Mouse (Mus musculus) hindbrain, embryonic 15.5 days (tissue): Measurements from ENCODE around the gene Elmsan1. TPM values are rescaled to one million over a fixed set of nuclear protein-coding genes. Genes with fewer than 3 reads are reported as not detected.

Experiments
- polyA plus RNA-seq: library from polyadenylated mRNA; unstranded; fragments of >200 nt; fragmentation: Nextera tagmentation; extraction: Ambion mirVana; gene quantifications from 2 replicates; pipeline ENCODE4 v1.2.1, GENCODE M21; 2015

Elmsan1 gene
- polyA plus RNA-seq, 1 experiment from 2014 or later, result 4.5 TPM

Other genes with a start within 250 kb of the Elmsan1 start
- gene Heatr4, start 234.0 kb downstream of the Elmsan1 start, polyA plus RNA-seq, result not detected in 2 replicates
- 16.0 and 16.9 TPM in 2 replicates for gene Acot2, start 231.0 kb downstream of the Elmsan1 start, polyA plus RNA-seq
- gene Acot1, start 209.4 kb downstream of the Elmsan1 start, polyA plus RNA-seq, result 91.0 and 98.0 TPM in 2 replicates
- gene Acot4, start 180.5 kb downstream of the Elmsan1 start, polyA plus RNA-seq, result 0.32 and 0.58 TPM in 2 replicates
- gene Gm49366, start 179.9 kb downstream of the Elmsan1 start, polyA plus RNA-seq, result not detected in 2 replicates
- gene Acot3, start 166.7 kb downstream of the Elmsan1 start, polyA plus RNA-seq, result 1.3 and 1.4 TPM in 2 replicates
- gene Acot5, start 149.6 kb downstream of the Elmsan1 start, polyA plus RNA-seq, result 0.44 and 0.46 TPM in 2 replicates
- gene Acot6, start 118.2 kb downstream of the Elmsan1 start, polyA plus RNA-seq, result 0.84 and 1.7 TPM in 2 replicates
- gene Dnal1, start 104.5 kb downstream of the Elmsan1 start, polyA plus RNA-seq, result 7.2 and 7.8 TPM in 2 replicates
- 4.0 and 4.5 TPM in 2 replicates for gene Pnma1, start 70.4 kb downstream of the Elmsan1 start, polyA plus RNA-seq
- gene Ptgr2, start 66.4 kb upstream of the Elmsan1 start, polyA plus RNA-seq, result 13.6 and 16.2 TPM in 2 replicates
- gene Zfp410, start 98.0 kb upstream of the Elmsan1 start, polyA plus RNA-seq, result 63.3 and 66.8 TPM in 2 replicates
- 45.4 and 45.5 TPM in 2 replicates for gene Coq6, start 142.8 kb upstream of the Elmsan1 start, polyA plus RNA-seq
- 17.2 and 17.8 TPM in 2 replicates for gene Fam161b, start 143.0 kb upstream of the Elmsan1 start, polyA plus RNA-seq
- gene Entpd5, start 190.1 kb upstream of the Elmsan1 start, polyA plus RNA-seq, result 12.0 and 12.7 TPM in 2 replicates
- 5.0 and 5.1 TPM in 2 replicates for gene Bbof1, start 190.2 kb upstream of the Elmsan1 start, polyA plus RNA-seq
- 20.9 and 21.0 TPM in 2 replicates for gene Rnf113a2, start 198.3 kb upstream of the Elmsan1 start, polyA plus RNA-seq
- gene Aldh6a1, start 232.1 kb upstream of the Elmsan1 start, polyA plus RNA-seq, result 31.0 and 31.2 TPM in 2 replicates
- gene Lin52, start 232.5 kb upstream of the Elmsan1 start, polyA plus RNA-seq, result 31.2 and 32.6 TPM in 2 replicates